Mouse (Mus musculus) regulatory T cell (primary cell): ENCODE measurements around the gene Gm14226.
"Not testable (repeated sequence)": the region's sequence is repeated elsewhere in the genome, so short reads cannot be mapped to it uniquely, and the experiment has no call there.

Source experiments
- in situ Hi-C: fragments of 300-600 bp; cut with MboI, MseI; formaldehyde crosslinking; loops from one replicate; pipeline ENCODE4 v1.15.1; 2025; ENCODE audit warnings: high pct_unique_total_duplicates

Gm14226 gene

GRCm38 (mm10) chr2:155046803-155047202 lies 28.7 kb downstream of the Gm14226 start:
- in situ Hi-C loops, result loop anchor here (25.0 kb wide), 1 partner anchor 1810 kb away; the partner anchor contains the start of genes Plagl2, Pofut1 and Tspyl3

- in situ Hi-C loops, result loop anchor here (25.0 kb wide), 1 partner anchor 1810 kb away; the partner anchor contains the start of genes Plagl2, Pofut1 and Tspyl3
Observed at GRCm38 (mm10) chr2:155047452-155048178, 29.5 kb downstream of the Gm14226 start.

- in situ Hi-C loops, result no loop called here
Observed at GRCm38 (mm10) chr2:155050108-155050503, 32.0 kb downstream of the Gm14226 start.

GRCm38 (mm10) chr2:155050504-155051236 lies 32.6 kb downstream of the Gm14226 start:
- in situ Hi-C loops, result no loop called here

- in situ Hi-C loops, result no loop called here
Observed at GRCm38 (mm10) chr2:155051622-155052351, 33.7 kb downstream of the Gm14226 start.

GRCm38 (mm10) chr2:155052681-155053080 lies 34.6 kb downstream of the Gm14226 start:
- in situ Hi-C loops, result no loop called here

- in situ Hi-C loops, result not testable (repeated sequence)
Observed at GRCm38 (mm10) chr2:155053512-155053911, 35.4 kb downstream of the Gm14226 start.

GRCm38 (mm10) chr2:155054672-155055071 lies 36.6 kb downstream of the Gm14226 start:
- in situ Hi-C loops, result no loop called here

GRCm38 (mm10) chr2:155056076-155056578 lies 38.1 kb downstream of the Gm14226 start:
- in situ Hi-C loops, result no loop called here

- in situ Hi-C loops, result no loop called here
Observed at GRCm38 (mm10) chr2:155057361-155057760, 39.3 kb downstream of the Gm14226 start.

- in situ Hi-C loops, result no loop called here
Observed at GRCm38 (mm10) chr2:155071027-155071426, 53.0 kb downstream of the Gm14226 start.

- in situ Hi-C loops, result no loop called here
Observed at GRCm38 (mm10) chr2:155072353-155073145, 54.5 kb downstream of the Gm14226 start.

GRCm38 (mm10) chr2:155073347-155073746 lies 55.3 kb downstream of the Gm14226 start:
- in situ Hi-C loops, result no loop called here

GRCm38 (mm10) chr2:155073978-155074765 lies 56.1 kb downstream of the Gm14226 start, which contains the start of gene Ahcy:
Ahcy (minus strand) TSS chr2:155074497.
- in situ Hi-C loops, result no loop called here

GRCm38 (mm10) chr2:155074766-155075330 lies 56.8 kb downstream of the Gm14226 start:
- in situ Hi-C loops, result loop anchor here (25.0 kb wide), 1 partner anchor 112 kb away; no protein-coding TSS in a partner anchor

- in situ Hi-C loops, result loop anchor here (25.0 kb wide), 1 partner anchor 112 kb away; no protein-coding TSS in a partner anchor
Observed at GRCm38 (mm10) chr2:155075649-155076048, 57.6 kb downstream of the Gm14226 start.
